Mouse (Mus musculus): Measurements from ENCODE around the gene BC030867.
"Not testable (repeated sequence)": the region's sequence is repeated elsewhere in the genome, so short reads cannot be mapped to it uniquely, and the experiment has no call there.

The BC030867 gene

GRCm38 (mm10) chr11:102249351-102250090 is 839 bp downstream of the BC030867 start:
- DNase-seq (ENCODE audit: low spot score in 2 of 2) = no peak

GRCm38 (mm10) chr11:102257514-102257913 is 8.8 kb downstream of the BC030867 start:
- DNase-seq (ENCODE audit: low spot score in 2 of 2) = no peak

- no peak for DNase-seq (ENCODE audit: low spot score in 2 of 2)
Observed at GRCm38 (mm10) chr11:102258095-102258494, 9.4 kb downstream of the BC030867 start.

GRCm38 (mm10) chr11:102258521-102258920 is 9.8 kb downstream of the BC030867 start:
- DNase-seq (ENCODE audit: low spot score in 2 of 2) = no peak

- DNase-seq (ENCODE audit: low spot score in 2 of 2) = no peak
Observed at GRCm38 (mm10) chr11:102263211-102263610, 14.5 kb downstream of the BC030867 start.

- no peak for DNase-seq (ENCODE audit: low spot score in 2 of 2)
Observed at GRCm38 (mm10) chr11:102265816-102266215, 17.1 kb downstream of the BC030867 start.

- no peak for DNase-seq (ENCODE audit: low spot score in 2 of 2)
Observed at GRCm38 (mm10) chr11:102266631-102267355, 18.1 kb downstream of the BC030867 start.

GRCm38 (mm10) chr11:102267480-102267879 is 18.8 kb downstream of the BC030867 start:
- peak; percentile 72 to 76 for DNase-seq (ENCODE audit: low spot score in 2 of 2)

GRCm38 (mm10) chr11:102268520-102269244 is 20.0 kb downstream of the BC030867 start, which contains the start of gene Asb16:
Asb16 (plus strand) TSS chr11:102268743.
- no peak for DNase-seq (ENCODE audit: low spot score in 2 of 2)

- DNase-seq (ENCODE audit: low spot score in 2 of 2) = peak in 1 of 2 experiments; percentile 58
Observed at GRCm38 (mm10) chr11:102276411-102276915, 27.8 kb downstream of the BC030867 start.

- DNase-seq (ENCODE audit: low spot score in 2 of 2) = no peak
Observed at GRCm38 (mm10) chr11:102277754-102278153, 29.1 kb downstream of the BC030867 start.

- no peak for DNase-seq (ENCODE audit: low spot score in 2 of 2)
Observed at GRCm38 (mm10) chr11:102279595-102279994, 30.9 kb downstream of the BC030867 start.

GRCm38 (mm10) chr11:102280267-102280666 is 31.6 kb downstream of the BC030867 start:
- not testable (repeated sequence) for DNase-seq (ENCODE audit: low spot score in 2 of 2)

GRCm38 (mm10) chr11:102283922-102284321 is 35.2 kb downstream of the BC030867 start:
- DNase-seq (ENCODE audit: low spot score in 2 of 2) = no peak

- DNase-seq (ENCODE audit: low spot score in 2 of 2) = peak; percentile 92 to 95
Observed at GRCm38 (mm10) chr11:102284501-102285094, 35.9 kb downstream of the BC030867 start, which contains the start of gene Tmub2. Tmub2 (plus strand) TSS chr11:102284931.

GRCm38 (mm10) chr11:102285095-102285834 is 36.6 kb downstream of the BC030867 start:
- DNase-seq (ENCODE audit: low spot score in 2 of 2) = peak in 1 of 2 experiments; percentile 72

- no peak for DNase-seq (ENCODE audit: low spot score in 2 of 2)
Observed at GRCm38 (mm10) chr11:102287485-102287884, 38.8 kb downstream of the BC030867 start.

GRCm38 (mm10) chr11:102288027-102288804 is 39.5 kb downstream of the BC030867 start:
- no peak for DNase-seq (ENCODE audit: low spot score in 2 of 2)

GRCm38 (mm10) chr11:102288913-102289312 is 40.2 kb downstream of the BC030867 start:
- DNase-seq (ENCODE audit: low spot score in 2 of 2) = no peak

GRCm38 (mm10) chr11:102289511-102290100 is 40.9 kb downstream of the BC030867 start:
- no peak for DNase-seq (ENCODE audit: low spot score in 2 of 2)

All from urinary bladder, postnatal 4 days (tissue).